Mouse (Mus musculus): ENCODE results near the gene Pou6f1. TPM values are rescaled to one million over a fixed set of nuclear protein-coding genes. Genes with fewer than 3 reads are reported as not detected.

Gene Pou6f1
- total RNA-seq, 2 experiments from 2014 or later = 119 to 127 TPM

Small RNAs within 50 kb of the gene (microRNA-seq; reads per million reads assigned to microRNA genes)
- 0 reads per million in 2 experiments for gene Mir6961

Other genes with a start within 250 kb of the Pou6f1 start
- not detected for gene Methig1, start 246.8 kb downstream of the Pou6f1 start, total RNA-seq (2021)
- gene Mettl7a2, start 246.8 kb downstream of the Pou6f1 start, total RNA-seq (2021) = under 1 TPM; 0.65 to 0.84 TPM
- gene Higd1c, start 235.4 kb downstream of the Pou6f1 start, total RNA-seq (2021) = not detected
- gene Gm5475, start 177.8 kb downstream of the Pou6f1 start, total RNA-seq (2021) = not detected
- 10 to 100 TPM; 49.0 to 61.6 TPM for gene Slc11a2, start 174.9 kb downstream of the Pou6f1 start, total RNA-seq (2021)
- gene Letmd1, start 131.0 kb downstream of the Pou6f1 start, total RNA-seq (2021) = 10 to 100 TPM; 55.3 to 63.7 TPM
- 10 to 100 TPM; 33.6 to 36.0 TPM for gene Csrnp2, start 104.5 kb downstream of the Pou6f1 start, total RNA-seq (2021)
- gene Tfcp2, start 48.0 kb downstream of the Pou6f1 start, total RNA-seq (2021) = 10 to 100 TPM; 25.4 to 31.6 TPM
- gene Dazap2, start 15.4 kb upstream of the Pou6f1 start, total RNA-seq (2021) = 100 to 1,000 TPM; 114 to 119 TPM
- gene Smagp, start 37.0 kb upstream of the Pou6f1 start, total RNA-seq (2021) = 1 to 10 TPM; 1.2 to 1.9 TPM
- 1 to 10 TPM; 5.2 to 5.4 TPM for gene Bin2, start 69.6 kb upstream of the Pou6f1 start, total RNA-seq (2021)
- 1 to 10 TPM; 2.7 TPM for gene Cela1, start 87.9 kb upstream of the Pou6f1 start, total RNA-seq (2021)
- 1 to 10 TPM; 5.7 to 6.7 TPM for gene Galnt6, start 129.4 kb upstream of the Pou6f1 start, total RNA-seq (2021)
- gene Slc4a8, start 161.8 kb upstream of the Pou6f1 start, total RNA-seq (2021) = 10 to 100 TPM; 67.6 to 73.7 TPM

Data from left cerebral cortex, adult 18-20 months (tissue).